Mouse (Mus musculus) liver, embryonic 14.5 days (tissue): ENCODE data around the gene Oas1h.

Experiments
- CTCF ChIP-seq: IDR thresholded peaks from 2 replicates; pipeline ENCODE4 v1.5.1; 2016; ENCODE audit warnings: antibody characterized with exemption, low read depth, control low read depth
- EP300 ChIP-seq: IDR thresholded peaks from 2 replicates; pipeline ENCODE4 v1.6.1; 2016; ENCODE audit warnings: antibody characterized with exemption, low read depth

GRCm38 (mm10) chr5:120865336-120865860 is 4.2 kb downstream of the Oas1h start:
- TF ChIP-seq CTCF (peak; percentile 61), EP300 (no peak)
